Mouse (Mus musculus) splenic B cell, adult 2 months (primary cell): Measurements from ENCODE around the gene Tjp2.

ENCODE experiments used
- DNase-seq: peaks from one replicate; pipeline ENCODE4 v3.0.0-alpha.2; 2011; ENCODE audit warnings: low read depth, low spot score
- H3K27me3 ChIP-seq: 2 replicates; pipeline ENCODE4 v1.6.1; 2012; ENCODE audit warnings: mild to moderate bottlenecking, low read length, moderate library complexity, mixed read lengths; ENCODE audit not compliant: control insufficient read depth, poor library complexity, insufficient read depth, severe bottlenecking
- H3K36me3 ChIP-seq: 2 replicates; pipeline ENCODE4 v1.6.1; 2012; ENCODE audit warnings: mild to moderate bottlenecking, low read length, moderate library complexity, mixed read lengths; ENCODE audit not compliant: control insufficient read depth, poor library complexity, insufficient read depth, severe bottlenecking

Gene Tjp2

GRCm38 (mm10) chr19:24224500-24225304 lies at the start of gene Tjp2:
TSS of gene Tjp2 (minus strand) at chr19:24225030.
- H3K36me3 ChIP-seq, result no peaks in the 10 kb centered on the region
- H3K27me3 ChIP-seq, result no peaks in the 10 kb centered on the region; the same call in 1 of the 2 replicates
- DNase-seq, result peak; percentile 61

- Histone ChIP-seq H3K27me3 (no peaks in the 10 kb centered on the region), H3K36me3 (no peaks in the 10 kb centered on the region)
- no peak for DNase-seq
Observed at GRCm38 (mm10) chr19:24274281-24274680, 49.5 kb upstream of the Tjp2 start.

GRCm38 (mm10) chr19:24271746-24272426 lies 47.1 kb upstream of the Tjp2 start:
- DNase-seq, result peak; percentile 79
- no peaks in the 10 kb centered on the region for H3K27me3 ChIP-seq
- no peaks in the 10 kb centered on the region; the same call in none of the 2 replicates for H3K36me3 ChIP-seq

- H3K36me3 ChIP-seq, result no peaks in the 10 kb centered on the region; the same call in none of the 2 replicates
- no peaks in the 10 kb centered on the region for H3K27me3 ChIP-seq
- no peak for DNase-seq
Observed at GRCm38 (mm10) chr19:24271326-24271725, 46.5 kb upstream of the Tjp2 start.

DNA sequence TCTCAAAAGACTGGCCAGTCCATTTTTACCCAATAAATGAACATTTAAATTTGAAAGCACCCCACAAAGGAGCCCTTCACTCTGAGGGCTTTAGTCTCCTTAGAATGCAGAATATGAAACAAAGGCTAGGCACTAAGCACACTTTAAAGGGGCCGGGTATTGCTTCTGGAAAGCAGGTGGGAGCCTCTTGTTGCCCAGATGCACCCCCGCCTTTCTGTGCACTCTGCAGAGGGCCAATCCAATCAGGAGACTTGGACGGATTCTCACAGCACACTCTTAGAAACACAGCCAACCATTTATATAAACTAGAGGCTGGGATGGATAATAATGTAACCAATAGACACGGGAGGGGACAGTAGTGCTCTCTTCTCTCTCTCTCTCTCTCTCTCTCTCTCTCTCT lies 43.7 kb upstream of the Tjp2 start:
- DNase-seq, result no peak
- H3K27me3 ChIP-seq, result no peaks in the 10 kb centered on the region
- peaks cover 2% of the 10 kb centered on the region for H3K36me3 ChIP-seq

- Histone ChIP-seq H3K27me3 (no peaks in the 10 kb centered on the region), H3K36me3 (peaks cover 2% of the 10 kb centered on the region)
- no peak for DNase-seq
Observed at GRCm38 (mm10) chr19:24266046-24266830, 41.4 kb upstream of the Tjp2 start.

GRCm38 (mm10) chr19:24264991-24265390 lies 40.2 kb upstream of the Tjp2 start:
- H3K27me3 ChIP-seq, result no peaks in the 10 kb centered on the region
- peaks cover 2% of the 10 kb centered on the region for H3K36me3 ChIP-seq
- peak; percentile 90 for DNase-seq

DNA sequence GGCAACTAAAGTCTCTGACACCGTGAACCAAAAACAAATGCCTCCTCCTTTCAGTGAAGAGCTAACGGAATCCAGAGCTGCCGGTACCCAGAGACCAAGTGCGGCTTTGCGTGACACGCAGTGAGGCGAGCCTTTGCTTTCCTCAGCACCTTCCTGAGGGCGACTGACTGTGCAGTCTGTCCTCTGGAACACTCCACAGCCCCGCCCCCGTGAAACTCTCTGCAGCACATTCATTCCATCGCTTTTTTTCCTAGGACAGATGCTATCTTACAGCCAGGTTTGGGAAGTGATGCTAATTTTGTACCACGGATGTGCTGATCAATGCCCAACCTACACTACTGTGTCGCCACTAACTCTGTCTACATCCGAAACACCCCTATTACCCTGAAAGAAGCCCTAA lies 37.9 kb upstream of the Tjp2 start:
- no peak for DNase-seq
- H3K36me3 ChIP-seq, result peaks cover 2% of the 10 kb centered on the region; the same call in 1 of the 2 replicates
- no peaks in the 10 kb centered on the region for H3K27me3 ChIP-seq

DNA sequence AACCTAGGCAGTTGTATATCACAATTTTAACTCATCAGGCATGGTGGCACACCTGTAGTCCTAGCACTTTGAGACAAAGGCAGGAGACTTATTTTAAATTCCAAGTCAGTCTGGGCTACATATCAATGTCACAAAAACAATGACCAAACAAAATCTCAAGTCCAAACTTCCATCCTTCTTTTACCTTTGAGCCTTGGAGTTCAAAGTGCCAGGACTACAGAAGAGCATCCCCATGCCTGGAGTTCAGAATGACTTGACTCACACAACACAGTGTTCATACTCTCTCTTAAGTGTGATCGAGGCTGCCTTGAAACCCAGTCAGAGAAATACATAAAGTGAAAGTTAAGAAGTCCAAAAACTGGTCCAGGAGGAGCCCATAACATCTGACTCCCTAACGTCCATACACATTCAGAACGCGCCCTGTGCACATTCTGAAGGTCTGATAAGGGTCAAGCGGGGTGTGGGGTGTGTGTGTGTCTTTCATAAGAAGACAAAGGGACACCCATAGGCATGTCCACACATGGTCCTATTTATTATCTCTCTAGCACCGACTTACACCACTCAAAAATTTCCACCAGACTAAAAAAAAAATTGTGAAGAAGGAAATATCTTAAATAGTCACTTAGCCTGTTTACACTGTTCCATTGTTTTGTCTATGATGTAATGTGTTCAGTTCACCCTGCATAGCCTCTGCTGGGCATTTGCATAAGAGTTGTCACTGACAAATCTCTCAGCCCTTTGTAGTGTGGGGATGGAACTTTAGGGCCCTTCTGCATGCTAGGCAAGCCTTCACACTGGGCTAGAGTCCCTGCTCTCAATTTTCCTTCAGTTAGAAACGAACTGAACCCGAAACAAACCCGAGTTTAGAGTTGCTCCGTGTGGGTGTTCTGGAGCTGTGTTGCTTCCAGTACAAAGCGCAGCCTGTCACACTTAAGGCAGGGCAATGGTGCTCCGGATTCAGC lies 34.8 kb upstream of the Tjp2 start:
- no peak for DNase-seq
- no peaks in the 10 kb centered on the region for H3K27me3 ChIP-seq
- H3K36me3 ChIP-seq, result no peaks in the 10 kb centered on the region

DNA sequence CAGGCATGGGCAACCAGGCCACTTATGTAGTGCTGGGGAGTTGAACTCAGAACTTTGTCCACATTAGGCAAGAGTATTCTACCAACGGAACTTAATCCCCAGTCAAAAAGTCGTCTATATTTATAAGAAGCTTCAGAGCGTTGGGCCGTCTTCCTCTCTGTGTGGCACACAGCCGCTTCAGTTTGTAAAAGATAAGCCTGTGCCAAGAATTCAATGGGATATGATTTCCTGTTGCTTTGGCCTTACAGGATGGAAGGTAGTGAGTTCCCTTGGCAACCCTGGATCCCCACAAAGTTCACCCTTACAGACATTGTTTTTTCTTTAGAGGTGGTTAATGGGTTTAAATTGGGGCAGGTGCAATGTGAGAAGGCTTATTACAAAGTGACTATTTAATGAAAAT lies 33.5 kb upstream of the Tjp2 start:
- no peak for DNase-seq
- Histone ChIP-seq H3K36me3 (no peaks in the 10 kb centered on the region), H3K27me3 (no peaks in the 10 kb centered on the region)

- Histone ChIP-seq H3K27me3 (no peaks in the 10 kb centered on the region), H3K36me3 (no peaks in the 10 kb centered on the region)
- no peak for DNase-seq
Observed at GRCm38 (mm10) chr19:24257962-24258361, 33.1 kb upstream of the Tjp2 start.

DNA sequence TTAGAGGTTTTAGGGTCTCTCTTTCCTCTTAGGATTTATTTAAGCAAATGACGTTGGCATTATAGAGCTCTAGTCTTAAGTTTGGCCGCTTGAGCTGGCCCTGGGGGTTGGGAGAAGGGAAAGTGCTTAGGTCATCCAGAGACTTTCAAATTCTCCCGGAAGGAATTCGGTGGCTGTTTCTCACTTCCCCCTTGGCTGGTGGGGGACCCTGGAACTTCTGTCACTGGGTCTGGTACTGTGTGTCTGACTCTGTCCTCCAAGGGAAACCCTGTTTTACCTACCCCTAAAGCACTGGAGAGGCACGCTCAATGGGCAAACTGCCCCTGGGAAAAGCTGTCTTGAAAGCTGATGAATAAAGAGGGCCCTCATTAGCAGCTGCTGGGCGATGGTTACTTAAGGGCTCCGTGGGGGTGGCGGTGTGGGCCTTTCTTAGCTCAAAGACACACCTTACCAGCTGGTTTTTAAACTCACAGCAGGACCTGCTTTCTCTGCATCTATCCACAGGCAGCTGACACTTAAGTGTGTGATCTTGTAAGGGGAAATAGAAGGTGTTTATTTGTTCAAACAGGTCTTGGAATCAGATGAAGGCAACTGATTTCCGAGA lies 28.9 kb upstream of the Tjp2 start:
- no peaks in the 10 kb centered on the region for H3K36me3 ChIP-seq
- H3K27me3 ChIP-seq, result no peaks in the 10 kb centered on the region
- DNase-seq, result no peak

DNA sequence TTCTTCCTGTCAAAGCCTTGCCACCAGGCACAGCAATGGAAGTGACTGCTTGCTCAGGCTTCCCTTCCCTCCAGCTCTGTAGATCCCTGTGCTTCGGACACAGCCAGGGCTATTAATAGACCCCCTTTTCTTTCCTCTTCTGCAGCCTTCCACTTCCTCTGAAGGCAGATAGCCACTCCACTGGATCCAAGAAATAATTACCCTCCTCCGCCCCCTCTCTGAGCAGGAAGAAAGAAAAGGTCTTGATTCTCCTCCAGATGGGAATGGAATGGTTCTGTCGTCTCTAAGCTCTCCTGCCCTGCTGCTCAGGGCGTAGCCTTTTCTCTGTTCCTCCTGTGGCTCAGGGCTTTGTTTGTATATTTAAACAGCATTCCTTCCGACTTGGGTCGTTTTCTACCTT lies 27.0 kb upstream of the Tjp2 start:
- no peak for DNase-seq
- Histone ChIP-seq H3K27me3 (no peaks in the 10 kb centered on the region), H3K36me3 (no peaks in the 10 kb centered on the region)

DNA sequence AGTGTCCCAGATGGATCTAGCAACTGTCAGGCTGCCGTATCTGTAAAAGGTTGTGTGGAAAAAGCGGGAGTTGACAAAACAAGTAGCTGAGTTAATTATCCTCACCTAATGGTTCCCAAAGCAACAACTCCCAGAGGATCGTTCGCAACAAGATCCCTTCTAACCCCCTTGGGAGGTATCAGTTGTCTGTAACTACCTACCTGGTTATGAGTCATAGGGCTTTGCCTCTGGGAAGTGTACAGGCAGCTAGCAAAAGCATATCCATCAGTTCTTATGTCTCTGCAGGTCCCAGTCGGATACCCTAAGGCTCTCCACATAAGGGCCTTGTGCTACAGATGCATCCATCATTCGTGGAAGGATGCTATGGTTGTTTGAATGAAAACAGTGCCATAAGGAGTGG lies 18.5 kb upstream of the Tjp2 start:
- no peaks in the 10 kb centered on the region for H3K36me3 ChIP-seq
- no peak for DNase-seq
- H3K27me3 ChIP-seq, result no peaks in the 10 kb centered on the region
